Mouse (Mus musculus) urinary bladder, postnatal 4 days (tissue): ENCODE measurements around the gene Arhgap36.

Experiments used
- DNase-seq, 2 experiments: peaks; one replicate each; pipeline ENCODE4 v3.0.0; 2021 to 2022; ENCODE audit warnings: low spot score in 2 of 2

The Arhgap36 gene

DNA sequence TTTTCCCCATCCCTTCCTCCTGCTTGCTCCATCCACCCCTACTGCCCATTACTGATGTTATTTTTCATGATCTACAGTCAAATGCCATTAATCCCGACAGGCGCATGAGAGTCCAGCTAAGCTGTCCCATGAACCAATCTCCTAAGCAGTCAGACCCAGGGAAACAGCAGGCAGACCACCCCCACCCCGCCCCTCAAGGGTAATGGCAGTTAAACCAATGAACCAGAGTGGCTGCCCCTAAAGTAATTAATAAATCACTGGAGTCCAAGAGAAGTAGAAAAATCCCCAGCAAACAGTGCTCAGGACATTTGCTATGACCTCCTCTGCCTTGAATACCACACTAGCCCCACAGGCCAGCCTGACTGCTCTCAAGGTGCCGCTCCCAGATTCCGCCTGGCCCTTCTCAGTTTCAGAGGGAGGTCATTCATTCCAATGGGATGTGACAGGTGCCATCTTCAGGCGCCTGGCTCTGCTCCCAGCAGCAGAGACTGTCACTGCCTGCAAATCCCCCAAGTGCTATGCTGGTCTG lies at the start of gene Arhgap36:
Gene Arhgap36, plus strand, starts transcription at position 504 of the 529 bp plus-strand sequence.
- no peak for DNase-seq

DNA sequence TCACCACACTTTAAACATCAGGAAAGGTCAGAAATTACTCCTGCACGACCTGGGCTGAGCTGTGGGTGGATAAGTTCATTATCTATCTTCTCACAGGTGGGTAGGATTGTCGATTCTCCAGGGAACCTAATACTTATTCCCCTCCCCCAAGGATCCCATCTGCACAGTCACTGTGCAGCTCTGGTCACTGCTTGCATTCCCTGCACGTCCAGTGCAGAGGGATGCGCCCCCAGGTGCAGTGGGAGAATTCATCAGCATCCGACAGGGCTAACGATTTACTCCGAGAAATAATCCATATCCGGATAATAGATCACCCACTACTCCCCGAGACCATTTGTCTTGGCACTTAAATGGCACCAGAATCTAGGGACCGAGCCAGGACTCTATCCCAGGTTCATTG lies 6.0 kb upstream of the Arhgap36 start:
- DNase-seq: no peak

DNA sequence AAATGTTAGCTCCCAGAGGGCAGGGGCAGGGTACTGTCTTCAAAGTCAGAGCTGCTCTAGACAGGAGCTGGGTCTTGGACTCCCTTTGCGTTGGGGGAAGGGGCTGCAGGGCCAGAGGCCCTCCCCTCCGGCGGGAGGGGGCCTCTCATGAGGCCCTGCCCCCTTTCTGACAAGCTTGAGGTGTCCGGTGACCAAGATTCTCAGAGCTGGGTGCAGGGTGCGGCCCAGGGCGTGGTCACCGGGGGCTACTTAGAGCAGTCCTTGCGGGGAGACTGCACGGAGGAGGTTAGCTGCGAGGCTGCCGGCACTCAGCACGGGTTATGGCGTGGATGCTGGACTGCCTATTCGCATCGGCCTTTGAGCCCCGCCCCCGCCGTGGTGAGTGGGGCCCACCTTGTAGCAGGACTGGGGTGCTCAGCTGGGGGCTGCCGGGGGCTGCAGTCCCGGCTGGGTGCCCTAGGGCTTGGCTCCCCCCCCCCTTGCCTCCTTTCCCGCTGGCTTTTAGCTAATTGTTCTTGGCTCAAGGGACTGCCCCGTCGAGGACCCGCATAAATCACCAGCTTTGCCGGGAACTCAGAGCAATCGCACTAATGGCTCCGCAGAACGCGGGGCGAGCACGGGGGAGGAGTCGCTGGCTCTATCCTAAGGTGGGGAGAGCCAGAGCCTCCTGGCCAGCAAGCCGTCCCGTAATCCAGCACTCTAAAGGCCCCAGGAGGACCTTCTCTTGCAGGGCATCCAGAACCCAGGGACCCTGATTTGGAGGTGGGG lies 6.7 kb downstream of the Arhgap36 start:
- DNase-seq: no peak

DNA sequence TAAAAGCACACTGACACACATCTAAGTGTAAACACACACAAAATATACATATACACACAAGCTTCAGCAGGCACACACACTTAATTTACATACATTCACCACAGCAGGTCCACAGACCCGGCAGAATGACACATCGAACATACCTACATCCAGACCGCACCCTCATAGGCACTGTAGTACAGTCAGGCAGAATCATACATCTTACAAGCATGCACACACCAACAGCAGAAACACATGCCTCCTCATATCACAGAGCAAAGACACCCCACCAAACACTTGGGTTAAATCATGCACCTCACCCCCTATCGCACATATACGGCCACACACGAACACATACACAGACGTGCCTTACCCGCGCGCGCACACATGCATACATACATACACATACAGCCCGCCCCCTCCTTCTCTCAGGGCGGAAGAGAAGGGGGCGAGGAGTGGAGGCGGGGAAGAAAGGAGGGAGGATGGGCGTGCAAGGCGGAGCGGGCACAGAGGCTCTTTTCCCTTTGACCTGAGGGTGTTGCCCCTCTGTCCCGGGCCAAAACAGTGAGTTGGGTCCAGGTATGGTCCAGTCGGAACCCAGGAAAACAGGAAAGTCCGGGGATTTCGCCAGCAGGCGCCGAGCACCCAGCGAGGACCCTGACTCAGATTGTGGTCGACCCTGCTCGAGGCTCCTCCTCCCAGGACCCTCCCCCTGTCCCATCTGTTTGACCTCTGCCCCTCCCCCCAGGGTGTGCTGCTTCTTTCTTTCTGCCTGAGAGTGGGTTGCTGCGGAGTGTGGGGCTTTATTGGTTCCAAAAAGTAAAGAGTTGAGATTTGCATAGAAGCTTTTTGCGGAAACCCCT lies 16.4 kb downstream of the Arhgap36 start:
- no peak for DNase-seq

DNA sequence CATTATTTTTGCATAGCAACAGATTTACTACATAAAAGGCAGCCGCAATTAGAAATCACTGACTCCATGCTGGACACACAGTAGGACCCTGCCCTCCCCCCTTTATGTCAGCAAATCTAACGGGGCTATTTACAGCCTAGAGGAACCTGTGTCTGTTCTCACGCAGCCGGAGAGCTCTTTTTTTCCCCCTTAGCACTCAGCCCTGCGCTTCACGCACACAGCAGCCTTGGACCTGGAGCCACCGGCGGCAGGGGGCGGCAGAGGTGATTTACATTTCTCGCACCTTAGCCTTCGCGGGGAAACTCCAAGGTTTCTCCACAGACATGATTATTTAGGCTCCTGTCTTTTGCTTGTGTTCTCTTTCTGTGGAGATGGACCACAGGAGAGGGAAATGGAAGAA lies 17.1 kb downstream of the Arhgap36 start:
- no peak for DNase-seq

DNA sequence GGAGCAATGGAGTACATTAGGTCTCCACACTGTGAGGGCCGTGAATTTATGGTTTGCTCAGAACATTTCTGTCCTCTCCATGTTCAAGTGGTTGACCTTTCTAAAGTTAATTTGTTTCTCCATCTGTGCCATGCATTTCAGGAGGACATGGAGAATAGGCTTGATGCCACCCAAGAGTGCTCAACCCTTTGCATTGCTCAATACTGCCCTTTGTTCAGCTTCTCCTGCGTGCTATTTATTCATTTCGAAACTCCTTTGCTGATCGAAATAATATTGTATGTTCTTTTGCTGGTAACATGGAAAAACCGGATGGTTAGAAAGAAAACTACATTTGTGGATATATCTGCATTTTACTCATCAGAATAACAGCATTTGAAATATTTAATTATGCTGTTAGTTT lies 25.4 kb downstream of the Arhgap36 start:
- DNase-seq: no peak

DNA sequence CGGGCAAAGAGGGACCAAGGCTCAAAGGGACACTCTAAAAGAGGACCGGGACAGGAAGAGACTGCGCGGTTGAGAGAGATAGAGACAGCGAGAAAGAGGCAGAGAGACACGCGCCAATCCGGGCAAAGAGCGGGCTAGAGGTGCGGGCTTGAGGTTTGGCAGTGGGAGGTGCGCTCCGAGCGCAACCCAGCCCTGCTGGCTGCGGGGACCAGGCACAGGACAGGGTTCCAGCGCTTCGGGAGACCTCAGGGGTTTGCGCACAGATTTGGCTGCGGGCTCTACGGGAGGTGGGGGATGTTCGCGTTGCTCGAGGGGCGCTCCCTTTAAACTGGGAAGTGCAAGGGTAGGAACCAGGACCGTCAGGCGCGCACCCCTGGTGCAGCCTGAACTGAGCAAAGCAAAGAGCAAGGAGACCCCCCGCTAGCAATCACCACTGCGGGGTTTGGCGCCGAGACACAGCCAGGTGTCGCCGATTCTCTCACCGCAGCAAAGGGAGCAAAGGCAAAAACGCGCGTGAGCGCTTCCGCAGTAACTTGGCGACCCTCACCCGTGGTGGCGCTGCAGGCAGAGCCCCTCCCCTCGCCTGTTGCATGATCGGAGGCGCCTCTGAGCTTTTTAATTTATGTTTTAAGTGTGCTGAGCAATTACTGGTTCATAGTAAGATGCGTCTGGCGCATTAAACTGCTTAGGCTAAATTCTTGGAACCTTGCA lies 30.1 kb downstream of the Arhgap36 start:
- DNase-seq: no peak
